Mouse (Mus musculus) hematopoietic stem cell, adult 5-6 weeks (primary cell): ENCODE results near the gene Plekha7. TPM values are rescaled to one million over a fixed set of nuclear protein-coding genes. Genes with fewer than 3 reads are reported as not detected.

Source experiments
- ATAC-seq, 2 experiments: fragments of 125-278 bp in 1 of 2; replicated peaks in 1 of 2; 2 replicates each; pipeline ENCODE4 v1.8.0; 2016 to 2017; ENCODE audit warnings: inconsistent platforms in 2 of 2, mild to moderate bottlenecking in 2 of 2, moderate number of reproducible peaks in 2 of 2, low read depth in 1 of 2, moderate TSS enrichment in 1 of 2; ENCODE audit not compliant: low FRiP score in 2 of 2, poor library complexity in 2 of 2, severe bottlenecking in 2 of 2, insufficient read depth in 1 of 2, low TSS enrichment in 1 of 2
- total RNA-seq: library from RNA; stranded (forward); fragments of 172-1452, 232-1000 nt; gene quantifications from 2 replicates; pipeline ENCODE4 v1.2.3, GENCODE M21; 2017

Plekha7 gene
- total RNA-seq, 1 experiment from 2014 or later = 7.0 TPM

DNA sequence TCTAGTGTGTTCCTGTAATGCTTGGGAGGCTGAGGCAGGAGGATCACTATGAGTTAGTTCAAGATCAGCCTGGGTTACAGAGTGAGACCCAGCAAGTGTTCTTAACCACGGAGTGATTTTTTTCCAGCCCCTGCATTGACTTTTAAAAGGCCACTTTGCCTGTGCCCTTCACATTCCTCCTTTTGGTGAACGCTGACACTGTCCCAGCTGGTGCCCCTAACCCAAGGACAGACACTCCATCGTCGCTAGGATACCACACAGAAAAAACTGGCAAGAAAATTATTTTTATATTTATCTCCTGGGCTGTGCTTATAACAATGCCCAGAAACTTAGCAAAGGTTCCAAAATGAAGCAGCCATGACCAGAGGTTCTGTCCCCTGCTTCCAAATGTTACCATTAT is 67.8 kb downstream of the Plekha7 start:
- ATAC-seq = no peak

DNA sequence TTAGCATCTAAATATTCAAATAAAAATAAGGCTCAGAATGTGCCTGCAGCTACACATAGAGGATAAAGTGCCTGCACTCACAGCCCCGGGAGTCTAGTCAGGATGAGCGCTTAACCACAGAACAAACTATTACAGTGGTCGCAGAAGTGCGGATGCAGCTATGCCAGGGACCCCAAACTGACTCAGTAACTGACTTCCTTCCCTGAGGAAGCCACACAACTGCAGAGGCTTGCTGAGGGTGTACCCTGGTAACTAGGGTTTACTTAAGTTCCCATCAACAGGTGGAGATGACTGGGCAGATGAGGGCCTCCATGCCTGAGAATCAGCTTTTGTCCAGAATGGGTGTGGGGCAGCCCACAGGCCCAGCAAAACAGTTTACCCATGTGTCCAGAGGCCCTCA is 69.9 kb downstream of the Plekha7 start:
- ATAC-seq = peak; percentile 35 to 46

DNA sequence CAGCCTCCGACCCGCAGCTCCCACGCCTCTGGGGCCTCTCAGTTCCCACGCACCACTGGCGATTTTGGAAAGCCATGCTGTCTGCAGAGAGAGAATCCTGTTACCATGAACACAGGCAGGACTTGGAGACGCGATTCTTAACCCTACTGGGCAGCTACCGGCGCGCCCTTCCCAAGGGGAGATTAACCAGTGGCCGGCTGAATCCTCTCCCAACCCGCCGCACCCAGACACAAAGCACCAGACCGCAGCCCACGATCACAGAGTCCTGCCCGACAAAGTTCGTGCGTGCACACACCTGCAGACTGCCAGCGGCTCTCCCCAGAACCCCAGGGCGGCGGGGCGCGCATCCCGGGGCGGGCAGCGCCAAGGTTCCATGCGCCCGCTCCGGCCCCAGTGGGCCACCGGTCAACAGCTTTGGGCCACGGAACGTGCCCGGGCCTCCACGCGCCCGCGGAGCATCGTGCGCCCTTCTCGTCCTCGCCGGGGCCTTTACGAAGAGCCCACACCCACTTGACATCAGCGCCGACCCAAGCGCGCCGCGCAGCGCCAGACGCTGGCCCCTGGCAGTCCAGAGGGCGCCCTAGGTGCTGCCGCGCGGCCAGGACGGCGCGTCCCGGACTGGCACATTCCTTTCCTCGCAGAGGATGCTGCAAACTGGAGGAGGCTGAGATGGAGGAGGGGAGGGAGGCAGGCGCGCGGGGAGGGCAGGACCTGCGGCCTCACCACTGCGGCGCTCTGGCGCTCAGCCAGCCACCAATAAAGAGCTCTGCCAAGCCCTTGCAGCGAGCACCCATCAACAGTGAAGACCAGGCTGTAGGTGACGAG is 70.8 kb downstream of the Plekha7 start:
- ATAC-seq = 0 out of 4 replicates have a peak, but pooled peaks of 1 of the 2 experiments have one; percentile 34

DNA sequence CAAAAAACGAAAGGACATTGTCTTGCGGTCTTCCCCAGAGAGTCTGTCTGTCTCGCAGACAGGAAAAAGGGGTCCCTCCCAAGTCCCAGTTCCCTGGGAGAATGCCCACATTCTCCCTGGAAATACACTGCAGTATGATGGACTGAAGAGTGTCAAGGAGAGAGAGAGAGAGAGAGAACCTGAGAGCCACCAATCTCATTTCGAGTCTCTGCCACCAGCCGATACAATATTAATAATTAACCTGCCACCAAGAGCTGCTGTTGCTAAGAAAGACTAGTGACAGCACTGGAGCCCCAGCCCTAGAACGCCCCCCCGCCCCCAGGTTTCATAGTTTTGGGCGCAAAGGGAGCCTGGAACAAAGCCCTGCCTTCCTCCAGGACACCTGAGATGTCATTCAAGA is 71.6 kb downstream of the Plekha7 start:
- no peak for ATAC-seq

DNA sequence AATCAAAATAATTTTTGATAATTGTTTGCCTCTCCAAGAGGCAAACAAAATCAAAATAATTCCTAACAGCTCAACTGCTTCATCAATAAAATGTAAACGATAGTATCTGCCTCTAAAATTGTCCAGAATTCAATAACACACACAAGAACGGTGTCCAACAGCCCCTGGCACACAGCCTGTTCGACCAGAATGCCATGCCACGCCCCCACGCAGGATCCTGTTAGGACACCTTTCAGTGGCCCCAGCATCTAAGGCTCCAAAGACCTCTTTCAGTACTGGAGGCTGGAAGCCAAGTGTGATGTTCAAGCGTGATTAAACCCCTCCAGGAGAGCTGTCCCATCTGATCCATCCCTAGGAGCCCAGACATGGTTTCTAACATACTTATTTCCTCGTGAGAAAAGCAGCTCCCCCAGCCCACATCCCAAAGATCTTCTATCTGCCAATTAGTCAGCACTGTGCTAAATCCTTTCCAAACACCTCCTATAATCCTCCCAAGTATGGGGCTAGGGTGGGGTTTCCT is 73.8 kb downstream of the Plekha7 start:
- no peak for ATAC-seq

DNA sequence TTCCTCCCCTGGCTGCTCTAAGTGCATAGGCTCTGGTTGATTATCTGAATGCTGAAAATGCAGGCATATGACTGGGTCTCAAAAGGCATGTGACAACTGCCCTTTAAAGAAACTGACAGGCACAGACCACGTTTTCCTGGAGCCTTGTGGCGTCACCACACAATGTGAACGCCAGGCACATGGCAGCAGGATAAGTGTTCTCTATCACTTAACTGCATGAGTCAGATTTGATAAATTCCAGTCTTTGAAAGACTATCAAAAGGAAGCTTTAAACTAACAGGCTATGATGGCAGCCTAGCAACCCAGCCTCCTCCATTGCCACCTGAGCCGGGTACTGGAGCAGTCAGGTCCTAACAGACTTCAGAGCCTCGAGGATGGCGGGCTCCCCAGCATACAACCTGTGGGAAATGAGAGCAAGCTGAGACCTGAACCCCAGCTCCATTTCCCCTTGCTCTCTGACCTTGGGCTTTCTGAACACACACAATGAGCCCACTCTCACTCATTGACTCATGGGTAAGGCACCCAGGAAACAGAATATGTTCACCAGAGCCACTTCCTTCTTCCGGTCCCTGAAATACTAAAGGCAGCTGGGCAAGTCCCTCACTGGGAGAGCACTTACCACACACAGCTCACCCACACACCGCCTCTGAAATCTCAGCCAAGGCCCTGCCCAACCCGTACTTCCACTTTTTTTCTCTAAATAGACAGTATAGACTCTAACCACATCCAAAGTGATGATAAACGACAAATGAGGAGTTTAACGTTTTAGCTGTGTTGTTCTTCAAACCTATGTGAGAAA is 77.2 kb downstream of the Plekha7 start:
- ATAC-seq = peak; percentile 69 to 80; a peak in 3 of 4 replicates

DNA sequence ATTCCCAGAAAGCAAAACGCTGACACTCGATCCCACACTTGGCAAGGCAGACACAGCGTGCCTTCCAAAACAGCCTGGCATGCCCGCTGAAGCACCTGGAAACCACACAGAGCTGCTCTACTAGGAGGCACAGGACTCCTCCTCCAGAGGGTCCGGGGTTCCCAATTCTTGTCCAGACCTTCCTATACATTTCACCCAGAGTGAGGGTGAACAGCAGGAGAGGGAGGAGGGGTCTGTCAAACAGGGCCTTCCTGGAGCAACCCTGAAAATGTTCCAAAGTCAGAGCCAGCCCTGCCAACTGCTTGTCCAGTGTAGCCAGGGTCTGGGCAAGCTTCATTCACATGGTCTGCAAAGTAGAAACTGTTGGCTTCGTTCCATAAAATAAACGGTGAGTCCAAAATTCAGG is 81.3 kb downstream of the Plekha7 start:
- no peak for ATAC-seq

DNA sequence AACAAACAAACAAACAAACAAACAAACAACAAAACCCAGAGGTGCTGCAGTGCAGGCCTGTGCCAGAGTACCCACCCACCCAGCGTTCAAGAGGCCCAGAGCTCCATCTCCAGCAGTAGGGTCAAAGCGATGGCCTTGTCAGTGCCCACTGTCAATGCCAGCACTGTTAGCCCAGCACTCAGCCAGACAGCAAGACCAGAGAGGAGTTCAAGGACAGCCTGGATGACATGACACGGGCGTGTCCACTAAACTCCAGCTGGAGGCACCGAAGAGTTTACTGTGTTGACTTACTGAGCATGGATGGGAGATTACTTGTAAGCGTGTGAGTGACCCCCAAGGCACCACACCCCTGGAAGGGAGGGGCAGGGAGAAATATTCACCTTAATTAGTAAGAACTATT is 81.9 kb downstream of the Plekha7 start:
- no peak for ATAC-seq

DNA sequence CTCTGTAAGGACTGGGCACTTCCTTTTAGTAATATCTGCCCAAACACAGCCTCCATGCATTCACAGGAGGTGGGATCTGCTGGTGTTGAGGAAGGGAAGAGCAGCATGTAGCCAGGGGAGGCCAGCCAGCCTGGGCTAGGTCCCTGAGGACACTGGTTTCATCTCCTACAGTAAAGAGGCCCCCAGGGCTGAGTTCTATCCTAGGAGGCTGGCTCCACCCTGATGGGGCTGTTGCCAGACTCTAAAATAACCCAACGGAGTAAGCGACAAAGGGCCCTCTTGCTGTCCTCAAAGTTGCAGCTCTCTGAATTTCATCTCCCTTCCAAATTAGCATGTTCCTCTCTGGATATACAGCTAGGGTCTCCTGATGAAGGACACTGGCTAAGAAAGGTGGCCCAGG is 83.6 kb downstream of the Plekha7 start:
- ATAC-seq = no peak

DNA sequence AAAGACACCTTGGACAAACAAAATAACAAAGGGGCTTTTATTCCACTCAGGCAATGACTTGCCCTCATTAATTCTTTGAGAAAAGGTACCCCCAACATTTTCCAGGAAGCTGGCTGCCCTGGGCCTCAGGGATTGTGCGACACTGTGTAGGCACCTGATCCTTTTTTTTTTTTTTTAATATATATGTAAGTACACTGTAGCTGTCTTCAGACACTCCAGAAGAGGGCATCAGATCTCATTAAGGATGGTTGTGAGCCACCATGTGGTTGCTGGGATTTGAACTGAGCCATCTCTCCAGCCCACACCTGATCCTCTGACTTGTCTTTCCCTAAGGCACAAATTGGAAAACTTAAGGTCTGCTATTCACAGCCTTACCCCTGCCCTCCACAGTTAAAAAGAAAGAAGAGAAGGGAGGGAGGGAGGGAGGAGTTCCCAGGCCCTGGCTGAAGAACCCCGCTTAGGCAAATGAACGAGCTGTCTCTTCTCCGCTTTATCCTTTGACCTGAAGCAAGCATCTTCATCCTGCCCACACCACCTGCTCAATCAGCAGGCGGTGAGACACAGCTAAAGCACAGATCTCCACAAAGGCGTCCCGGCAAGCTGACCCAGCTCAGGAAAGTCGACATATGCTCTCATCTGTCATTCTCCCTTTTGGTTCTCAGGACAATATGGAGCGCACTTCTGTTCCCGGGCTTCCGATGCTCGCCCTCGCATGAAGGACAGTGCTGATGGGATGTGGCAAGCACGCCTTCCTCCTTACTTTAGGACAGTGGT is 85.0 kb downstream of the Plekha7 start:
- no peak for ATAC-seq

DNA sequence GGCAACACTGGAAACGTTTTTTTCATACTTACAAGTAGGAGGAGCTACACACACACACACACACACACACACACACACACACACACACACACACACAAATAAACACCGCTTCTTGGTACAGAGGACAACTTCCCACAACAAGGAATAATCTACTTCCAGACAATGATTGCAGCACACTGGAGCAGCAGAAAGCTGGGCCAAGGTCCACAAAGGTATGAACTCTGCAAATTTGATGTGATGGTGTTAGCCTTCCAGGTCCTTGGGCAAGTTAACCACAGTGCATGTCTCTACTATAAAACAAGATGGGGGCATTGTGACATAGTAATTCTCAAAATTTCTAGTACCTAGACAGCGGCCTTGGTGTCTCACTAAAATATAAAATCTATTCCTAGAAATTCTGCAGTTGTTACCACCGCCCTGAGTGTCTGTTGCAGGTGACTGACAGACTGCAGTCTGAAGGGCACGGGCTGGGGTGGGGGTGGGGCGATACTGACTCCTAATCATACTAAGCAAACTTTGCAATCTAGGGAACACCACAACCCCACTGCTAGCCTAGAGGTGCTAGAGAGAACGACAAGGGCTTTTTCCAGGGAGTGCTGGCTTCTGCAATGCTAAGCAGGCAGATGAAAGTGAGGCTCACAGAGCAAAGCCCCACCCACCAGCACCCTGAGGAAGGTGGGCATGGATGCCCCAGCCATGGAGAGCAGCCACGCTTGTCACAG is 85.7 kb downstream of the Plekha7 start:
- no peak for ATAC-seq

DNA sequence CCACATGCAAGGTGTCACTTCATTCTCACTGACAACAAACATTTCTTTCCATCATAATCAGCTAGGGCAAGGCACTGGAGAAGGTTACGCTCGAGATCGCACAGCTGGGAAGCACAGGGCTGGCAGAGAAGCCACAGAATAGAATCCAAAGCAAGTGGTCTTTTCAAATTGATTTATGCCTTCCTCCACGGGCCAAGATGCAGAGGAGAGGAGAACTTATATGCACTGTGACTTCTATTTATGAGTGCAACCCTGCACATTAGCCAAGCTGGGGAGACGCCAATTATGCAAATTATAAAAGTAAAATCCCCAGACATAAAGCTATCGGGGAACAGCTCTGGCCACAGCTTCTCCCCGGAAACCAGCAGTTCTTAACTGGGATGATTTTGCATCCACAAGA is 86.3 kb downstream of the Plekha7 start:
- no peak; a peak in 1 of 4 replicates for ATAC-seq

DNA sequence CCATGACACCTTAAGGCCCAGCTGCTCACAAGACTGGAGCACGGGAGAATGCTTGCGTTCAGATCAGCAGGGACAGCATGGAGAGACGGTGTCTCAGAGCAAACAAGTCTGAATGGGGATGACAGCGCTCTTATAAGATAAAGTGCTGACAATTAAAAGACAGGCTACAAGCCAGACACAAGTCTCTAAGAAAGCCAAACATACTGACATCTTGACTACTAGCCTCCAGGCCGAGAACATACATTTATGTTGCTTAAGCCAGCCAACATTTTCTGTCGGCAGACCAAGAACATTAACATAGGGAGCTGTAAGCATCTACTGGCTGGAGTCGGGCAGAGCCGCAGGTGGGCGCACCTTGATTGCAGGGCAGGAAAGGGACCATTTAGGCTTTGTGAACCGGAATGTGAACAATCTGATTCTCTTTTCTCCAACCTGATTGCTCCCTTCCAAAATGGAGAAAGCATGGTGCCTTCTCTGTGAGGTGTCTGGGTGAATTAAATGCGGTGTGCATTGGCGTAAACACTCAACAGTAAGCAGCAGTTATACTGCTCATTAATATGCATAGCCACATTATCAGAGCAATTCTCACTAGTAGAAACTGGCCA is 88.0 kb downstream of the Plekha7 start:
- ATAC-seq = no peak

DNA sequence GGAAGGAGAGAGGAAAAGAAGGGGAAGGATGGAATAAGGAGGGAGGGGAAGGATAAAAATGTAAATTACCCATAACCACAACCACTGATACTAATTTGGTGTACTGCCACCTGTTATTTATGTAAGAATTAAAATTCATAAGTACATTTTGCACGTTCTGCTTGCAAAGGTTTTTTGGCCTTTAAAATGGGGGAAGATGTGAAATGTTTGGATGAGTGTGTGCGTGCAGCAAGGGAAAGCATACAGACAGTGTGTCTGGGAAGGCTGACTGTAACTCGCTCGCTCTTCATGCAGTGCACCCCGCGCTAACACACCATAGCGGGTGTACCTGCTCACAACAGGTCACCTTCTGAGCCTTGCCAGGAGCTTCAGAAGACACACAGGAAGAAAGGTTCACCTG is 90.4 kb downstream of the Plekha7 start:
- no peak for ATAC-seq

DNA sequence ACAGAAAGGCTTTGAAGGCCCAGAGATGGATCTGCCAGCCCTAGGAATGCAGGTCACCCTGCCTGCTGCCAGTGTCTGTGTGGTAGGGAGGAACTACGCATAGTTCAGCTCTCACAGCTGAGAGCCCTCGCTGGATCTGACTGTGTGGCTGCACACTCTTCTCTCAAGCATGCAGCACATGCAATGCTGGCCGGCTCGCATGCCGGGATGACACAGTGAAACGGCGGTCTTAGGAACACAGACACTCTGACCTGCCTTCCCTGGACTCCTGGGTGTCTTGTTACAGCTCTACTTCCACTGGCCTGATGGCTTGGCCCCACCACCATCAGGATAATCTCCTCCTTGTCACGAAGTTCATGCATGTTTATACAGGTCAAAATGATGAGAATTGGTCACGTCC is 96.3 kb downstream of the Plekha7 start:
- ATAC-seq = no peak

DNA sequence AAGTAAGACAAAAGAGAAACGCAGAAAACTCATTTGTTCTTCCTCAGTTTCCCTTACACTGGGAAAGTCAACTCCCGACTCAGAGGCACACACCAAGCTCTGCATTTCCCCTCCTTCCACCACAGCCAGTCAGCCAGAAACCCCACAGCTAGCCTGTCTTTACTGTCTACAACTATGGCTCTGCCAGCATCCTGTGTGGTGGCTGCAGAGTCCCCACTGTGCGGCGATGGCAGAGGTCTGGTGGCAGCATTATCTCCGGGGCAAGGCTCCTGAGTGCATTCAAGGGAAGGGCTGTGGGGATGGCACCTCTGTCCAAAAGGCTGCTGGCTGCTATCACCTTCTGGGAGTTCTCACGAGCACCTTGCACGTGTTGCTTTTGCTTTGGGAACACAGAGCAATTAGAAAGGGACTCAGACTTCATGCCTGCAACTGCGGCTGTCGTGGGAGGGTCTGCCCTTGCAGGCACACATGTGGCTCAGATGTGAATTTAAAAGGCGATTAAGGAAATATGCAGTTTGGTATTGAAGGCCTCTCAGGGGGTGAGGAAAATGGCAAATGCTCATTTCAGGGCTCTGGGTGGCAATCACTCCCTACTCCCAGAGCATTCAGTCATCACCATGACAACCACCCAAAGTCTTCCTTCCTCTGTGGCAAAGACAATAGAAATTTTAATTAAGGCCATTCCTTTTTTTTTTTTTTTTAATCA is 98.1 kb downstream of the Plekha7 start:
- ATAC-seq = no peak
